Mouse (Mus musculus) thymus, postnatal 36 days (tissue): ENCODE measurements at regions not wholly inside any gene's neighbourhood (a gene's known extent, or its start where the extent isn't known, plus 50 kb on each side); places are given as distances from the start of the nearest gene placed in this dataset.

Source experiments
- DNase-seq, 2 experiments: peaks; one replicate each; pipeline ENCODE4 v3.0.0; 2022; ENCODE audit warnings: mixed read lengths in 2 of 2

- DNase-seq, result no peak
Measured at GRCm38 (mm10) chr10:17082926-17083325, 640.1 kb upstream of the Cited2 start.

GRCm38 (mm10) chr10:17102065-17102464, 621.0 kb upstream of the Cited2 start:
- DNase-seq, result no peak

- DNase-seq, result no peak
Measured at GRCm38 (mm10) chr10:17103416-17103815, 619.6 kb upstream of the Cited2 start.

- no peak for DNase-seq
Measured at GRCm38 (mm10) chr10:17106831-17107230, 616.2 kb upstream of the Cited2 start.

GRCm38 (mm10) chr10:17111071-17111470, 611.9 kb upstream of the Cited2 start:
- no peak for DNase-seq

GRCm38 (mm10) chr10:17114805-17115204, 608.2 kb upstream of the Cited2 start:
- DNase-seq, result no peak

- no peak for DNase-seq
Measured at GRCm38 (mm10) chr10:17129391-17130163, 593.4 kb upstream of the Cited2 start.

- DNase-seq, result no peak
Measured at GRCm38 (mm10) chr10:17130661-17131060, 592.4 kb upstream of the Cited2 start.

GRCm38 (mm10) chr10:17131763-17132162, 591.3 kb upstream of the Cited2 start:
- no peak for DNase-seq

GRCm38 (mm10) chr10:17175385-17175784, 547.6 kb upstream of the Cited2 start:
- DNase-seq, result no peak

GRCm38 (mm10) chr10:17177054-17177453, 546.0 kb upstream of the Cited2 start:
- no peak for DNase-seq

- DNase-seq, result no peak
Measured at GRCm38 (mm10) chr10:17177503-17178278, 545.3 kb upstream of the Cited2 start.

GRCm38 (mm10) chr10:17178627-17179026, 544.4 kb upstream of the Cited2 start:
- no peak for DNase-seq

GRCm38 (mm10) chr10:17184418-17184817, 538.6 kb upstream of the Cited2 start:
- no peak for DNase-seq

GRCm38 (mm10) chr10:17196205-17196604, 526.8 kb upstream of the Cited2 start:
- DNase-seq, result no peak

GRCm38 (mm10) chr10:17196636-17197035, 526.4 kb upstream of the Cited2 start:
- no peak for DNase-seq

GRCm38 (mm10) chr10:17200524-17201426, 522.2 kb upstream of the Cited2 start:
- no peak for DNase-seq

GRCm38 (mm10) chr10:17201427-17201745, 521.6 kb upstream of the Cited2 start:
- no peak for DNase-seq

- DNase-seq, result no peak
Measured at GRCm38 (mm10) chr10:17202556-17203415, 520.2 kb upstream of the Cited2 start.

- no peak for DNase-seq
Measured at GRCm38 (mm10) chr10:17203416-17204110, 519.5 kb upstream of the Cited2 start.

- DNase-seq, result no peak
Measured at GRCm38 (mm10) chr10:17204153-17204552, 518.9 kb upstream of the Cited2 start.
